Mouse (Mus musculus): ENCODE measurements around the gene Trp53rka. TPM values are rescaled to one million over a fixed set of nuclear protein-coding genes. Genes with fewer than 3 reads are reported as not detected.
A peak's percentile ranks its signal among the peaks of the same experiment; 100 is the strongest.

Trp53rka gene
- 21.8 TPM for polyA plus RNA-seq (2012; fragmentation: generic; extraction: Trizol)
- long read RNA-seq, experiment 1, transcript Trp53rka-201 (2 exons, 1,880 nt), result major isoform, 20 of 23 reads
- long read RNA-seq, experiment 1, partial matches to known transcripts, result 0 of 23 reads
- long read RNA-seq, experiment 1, other reads (novel, unspliced or antisense), result 3 of 23 reads
- long read RNA-seq, experiment 2, transcript Trp53rka-201 (2 exons, 1,880 nt), result major isoform, 111 of 118 reads
- long read RNA-seq, experiment 2, partial matches to known transcripts, result 2 of 118 reads
- long read RNA-seq, experiment 2, other reads (novel, unspliced or antisense), result 1 of 118 reads

- Histone ChIP-seq H3K4me3 (ENCODE audit: insufficient read depth, poor library complexity, severe bottlenecking) (peak within 1 kb of the TSS; percentile 71), H3K36me3 (ENCODE audit: control insufficient read depth, insufficient read depth) (peaks cover 15% of the 10 kb centered on the region), H3K27me3 (ENCODE audit: control insufficient read depth, insufficient read depth, insufficient read length) (no peaks in the 10 kb centered on the region), H3K79me3 (ENCODE audit: low read depth) (peaks cover 8% of the 10 kb centered on the region), H3ac (ENCODE audit: control insufficient read depth, insufficient read length, low read depth) (peak within 1 kb of the TSS; percentile 70), H3K79me2 (ENCODE audit: control insufficient read depth, insufficient read depth) (peaks cover 21% of the 10 kb centered on the region)
- TF ChIP-seq MYOG (IDR thresholded peaks at IDR 0.05; ENCODE audit: control insufficient read depth, extremely low read depth, insufficient read length) (no peak), CTCF (IDR thresholded peaks at IDR 0.05; ENCODE audit: control insufficient read depth, insufficient read depth, insufficient read length) (no peak), MAX (IDR thresholded peaks at IDR 0.05) (peak; percentile 74), MYOD1 (IDR thresholded peaks at IDR 0.05; ENCODE audit: control insufficient read depth, insufficient read length, low read depth) (no peak), FOSL1 (IDR thresholded peaks at IDR 0.05; ENCODE audit: insufficient read depth, low read length, poor library complexity, severe bottlenecking) (no peak), CEBPB (IDR thresholded peaks at IDR 0.05; ENCODE audit: low read depth) (no peak)
Observed at GRCm38 (mm10) chr2:165492648-165493553, at the start of gene Trp53rka. Trp53rka (minus strand) TSS chr2:165493324.

- no peak overlapping the region for H3ac ChIP-seq (ENCODE audit: control insufficient read depth, insufficient read length, low read depth)
- TF ChIP-seq USF1 (IDR thresholded peaks at IDR 0.05; ENCODE audit: low read depth) (no peak), MYOG (IDR thresholded peaks at IDR 0.05; ENCODE audit: control insufficient read depth, extremely low read depth, insufficient read length) (no peak), CTCF (IDR thresholded peaks at IDR 0.05; ENCODE audit: control insufficient read depth, insufficient read depth, insufficient read length) (no peak), MAX (IDR thresholded peaks at IDR 0.05) (no peak), MYOD1 (IDR thresholded peaks at IDR 0.05; ENCODE audit: control insufficient read depth, insufficient read length, low read depth) (no peak), FOSL1 (IDR thresholded peaks at IDR 0.05; ENCODE audit: insufficient read depth, low read length, poor library complexity, severe bottlenecking) (no peak), CEBPB (IDR thresholded peaks at IDR 0.05; ENCODE audit: low read depth) (no peak)
- no peaks in the 10 kb centered on the region for H3K79me3 ChIP-seq (ENCODE audit: low read depth)
- no peaks in the 10 kb centered on the region for H3K79me2 ChIP-seq (ENCODE audit: control insufficient read depth, insufficient read depth)
- H3K27me3 ChIP-seq (ENCODE audit: control insufficient read depth, insufficient read depth, insufficient read length), result no peaks in the 10 kb centered on the region
- H3K36me3 ChIP-seq (ENCODE audit: control insufficient read depth, insufficient read depth), result no peaks in the 10 kb centered on the region
- H3K4me3 ChIP-seq (ENCODE audit: insufficient read depth, poor library complexity, severe bottlenecking), result no peak overlapping the region
Observed at GRCm38 (mm10) chr2:165540975-165541374, 47.9 kb upstream of the Trp53rka start.

- H3K79me2 ChIP-seq (ENCODE audit: control insufficient read depth, insufficient read depth), result no peaks in the 10 kb centered on the region
- no peak overlapping the region for H3K4me3 ChIP-seq (ENCODE audit: insufficient read depth, poor library complexity, severe bottlenecking)
- no peaks in the 10 kb centered on the region for H3K79me3 ChIP-seq (ENCODE audit: low read depth)
- TF ChIP-seq MYOD1 (IDR thresholded peaks at IDR 0.05; ENCODE audit: control insufficient read depth, insufficient read length, low read depth), result peak; percentile 42
- no peak for TF ChIP-seq USF1 (IDR thresholded peaks at IDR 0.05; ENCODE audit: low read depth)
- H3K27me3 ChIP-seq (ENCODE audit: control insufficient read depth, insufficient read depth, insufficient read length), result no peaks in the 10 kb centered on the region
- H3K36me3 ChIP-seq (ENCODE audit: control insufficient read depth, insufficient read depth), result no peaks in the 10 kb centered on the region
- no peak overlapping the region for H3ac ChIP-seq (ENCODE audit: control insufficient read depth, insufficient read length, low read depth)
Observed at GRCm38 (mm10) chr2:165533789-165534188, 40.7 kb upstream of the Trp53rka start.

GRCm38 (mm10) chr2:165529106-165529505 is 36.0 kb upstream of the Trp53rka start:
- Histone ChIP-seq H3K4me3 (ENCODE audit: insufficient read depth, poor library complexity, severe bottlenecking) (no peak overlapping the region), H3K79me3 (ENCODE audit: low read depth) (no peaks in the 10 kb centered on the region), H3ac (ENCODE audit: control insufficient read depth, insufficient read length, low read depth) (no peak overlapping the region), H3K27me3 (ENCODE audit: control insufficient read depth, insufficient read depth, insufficient read length) (peaks cover 20% of the 10 kb centered on the region), H3K36me3 (ENCODE audit: control insufficient read depth, insufficient read depth) (no peaks in the 10 kb centered on the region), H3K79me2 (ENCODE audit: control insufficient read depth, insufficient read depth) (no peaks in the 10 kb centered on the region)
- TF ChIP-seq MYOG (IDR thresholded peaks at IDR 0.05; ENCODE audit: control insufficient read depth, extremely low read depth, insufficient read length) (no peak), CEBPB (IDR thresholded peaks at IDR 0.05; ENCODE audit: low read depth) (no peak), MAX (IDR thresholded peaks at IDR 0.05) (no peak), MYOD1 (IDR thresholded peaks at IDR 0.05; ENCODE audit: control insufficient read depth, insufficient read length, low read depth) (no peak), CTCF (IDR thresholded peaks at IDR 0.05; ENCODE audit: control insufficient read depth, insufficient read depth, insufficient read length) (peak; percentile 79)

- no peak overlapping the region for H3K4me3 ChIP-seq (ENCODE audit: insufficient read depth, poor library complexity, severe bottlenecking)
- no peaks in the 10 kb centered on the region for H3K79me3 ChIP-seq (ENCODE audit: low read depth)
- H3K79me2 ChIP-seq (ENCODE audit: control insufficient read depth, insufficient read depth), result no peaks in the 10 kb centered on the region
- H3K27me3 ChIP-seq (ENCODE audit: control insufficient read depth, insufficient read depth, insufficient read length), result peaks cover 34% of the 10 kb centered on the region
- H3ac ChIP-seq (ENCODE audit: control insufficient read depth, insufficient read length, low read depth), result no peak overlapping the region
- H3K36me3 ChIP-seq (ENCODE audit: control insufficient read depth, insufficient read depth), result no peaks in the 10 kb centered on the region
- TF ChIP-seq MAX (IDR thresholded peaks at IDR 0.05), result no peak
- no peak for TF ChIP-seq FOSL1 (IDR thresholded peaks at IDR 0.05; ENCODE audit: insufficient read depth, low read length, poor library complexity, severe bottlenecking)
- TF ChIP-seq USF1 (IDR thresholded peaks at IDR 0.05; ENCODE audit: low read depth), result no peak
- TF ChIP-seq CTCF (IDR thresholded peaks at IDR 0.05; ENCODE audit: control insufficient read depth, insufficient read depth, insufficient read length), result no peak
- no peak for TF ChIP-seq MYOG (IDR thresholded peaks at IDR 0.05; ENCODE audit: control insufficient read depth, extremely low read depth, insufficient read length)
- no peak for TF ChIP-seq MYOD1 (IDR thresholded peaks at IDR 0.05; ENCODE audit: control insufficient read depth, insufficient read length, low read depth)
- TF ChIP-seq CEBPB (IDR thresholded peaks at IDR 0.05; ENCODE audit: low read depth), result no peak
Observed at GRCm38 (mm10) chr2:165525609-165526008, 32.5 kb upstream of the Trp53rka start.

Data from C2C12 (cell line).